Mouse (Mus musculus): ENCODE data around the gene Orc3. TPM values are rescaled to one million over a fixed set of nuclear protein-coding genes. Genes with fewer than 3 reads are reported as not detected.

Orc3 gene
- polyA plus RNA-seq, 1 experiment from 2014 or later, result 109 TPM

- DNase-seq (ENCODE audit: low spot score), result no peak
- ATAC-seq (ENCODE audit: insufficient read depth, low FRiP score, low TSS enrichment), result no peak
- H3K36me3 ChIP-seq (ENCODE audit: control insufficient read depth, insufficient read depth, low read length), result 0 out of 2 replicates have a peak, but pooled peaks cover 2% of the 10 kb centered on the region
- no peak overlapping the region for H3K4me2 ChIP-seq (ENCODE audit: low read depth)
- H3K27me3 ChIP-seq (ENCODE audit: control insufficient read depth, insufficient read depth, low read length), result no peaks in the 10 kb centered on the region
- no peak overlapping the region for H3K27ac ChIP-seq (ENCODE audit: low read depth, low read length)
- no peaks in the 10 kb centered on the region for H3K9me3 ChIP-seq (ENCODE audit: control insufficient read depth, low read length)
- H3K9ac ChIP-seq (ENCODE audit: low read length), result no peak overlapping the region
- no peaks in the 10 kb centered on the region for H3K4me1 ChIP-seq (ENCODE audit: control insufficient read depth, insufficient read depth, low read length)
- 90% methylated on average over 4 of the region's 4 CpGs for WGBS
- H3K4me3 ChIP-seq (ENCODE audit: low read depth, low read length), result no peak overlapping the region
These were observed 23.1 kb upstream of the Orc3 start for GRCm38 (mm10) chr4:34637851-34638250.

GRCm38 (mm10) chr4:34637386-34637785 is 22.6 kb upstream of the Orc3 start:
- no peak overlapping the region for H3K4me2 ChIP-seq (ENCODE audit: low read depth)
- no peaks in the 10 kb centered on the region for H3K27me3 ChIP-seq (ENCODE audit: control insufficient read depth, insufficient read depth, low read length)
- H3K9me3 ChIP-seq (ENCODE audit: control insufficient read depth, low read length), result no peaks in the 10 kb centered on the region
- no peak overlapping the region for H3K27ac ChIP-seq (ENCODE audit: low read depth, low read length)
- H3K36me3 ChIP-seq (ENCODE audit: control insufficient read depth, insufficient read depth, low read length), result 0 out of 2 replicates have a peak, but pooled peaks cover 2% of the 10 kb centered on the region
- DNase-seq (ENCODE audit: low spot score), result no peak
- no peak overlapping the region for H3K9ac ChIP-seq (ENCODE audit: low read length)
- ATAC-seq (ENCODE audit: insufficient read depth, low FRiP score, low TSS enrichment), result no peak
- 94% methylated on average over 7 of the region's 7 CpGs for WGBS
- H3K4me1 ChIP-seq (ENCODE audit: control insufficient read depth, insufficient read depth, low read length), result no peaks in the 10 kb centered on the region
- H3K4me3 ChIP-seq (ENCODE audit: low read depth, low read length), result no peak overlapping the region

GRCm38 (mm10) chr4:34636036-34636435 is 21.3 kb upstream of the Orc3 start:
- DNase-seq (ENCODE audit: low spot score) (no peak), ATAC-seq (ENCODE audit: insufficient read depth, low FRiP score, low TSS enrichment) (no peak)
- no peaks in the 10 kb centered on the region for H3K27me3 ChIP-seq (ENCODE audit: control insufficient read depth, insufficient read depth, low read length)
- H3K36me3 ChIP-seq (ENCODE audit: control insufficient read depth, insufficient read depth, low read length), result peaks cover 5% of the 10 kb centered on the region; the same call in 1 of the 2 replicates
- no peaks in the 10 kb centered on the region for H3K9me3 ChIP-seq (ENCODE audit: control insufficient read depth, low read length)
- no peak overlapping the region for H3K4me3 ChIP-seq (ENCODE audit: low read depth, low read length)
- WGBS, result 86% methylated on average over 5 of the region's 5 CpGs
- no peak overlapping the region for H3K4me2 ChIP-seq (ENCODE audit: low read depth)
- no peaks in the 10 kb centered on the region for H3K4me1 ChIP-seq (ENCODE audit: control insufficient read depth, insufficient read depth, low read length)
- H3K9ac ChIP-seq (ENCODE audit: low read length), result no peak overlapping the region
- H3K27ac ChIP-seq (ENCODE audit: low read depth, low read length), result no peak overlapping the region

GRCm38 (mm10) chr4:34634129-34634528 is 19.4 kb upstream of the Orc3 start:
- Histone ChIP-seq H3K4me2 (ENCODE audit: low read depth) (no peak overlapping the region), H3K9ac (ENCODE audit: low read length) (no peak overlapping the region), H3K9me3 (ENCODE audit: control insufficient read depth, low read length) (no peaks in the 10 kb centered on the region), H3K4me1 (ENCODE audit: control insufficient read depth, insufficient read depth, low read length) (no peaks in the 10 kb centered on the region), H3K36me3 (ENCODE audit: control insufficient read depth, insufficient read depth, low read length) (peaks cover 4% of the 10 kb centered on the region; the same call in 1 of the 2 replicates), H3K27ac (ENCODE audit: low read depth, low read length) (no peak overlapping the region), H3K4me3 (ENCODE audit: low read depth, low read length) (no peak overlapping the region), H3K27me3 (ENCODE audit: control insufficient read depth, insufficient read depth, low read length) (no peaks in the 10 kb centered on the region)
- ATAC-seq (ENCODE audit: insufficient read depth, low FRiP score, low TSS enrichment), result no peak
- 93% methylated on average over 7 of the region's 7 CpGs for WGBS
- no peak for DNase-seq (ENCODE audit: low spot score)

- H3K27me3 ChIP-seq (ENCODE audit: control insufficient read depth, insufficient read depth, low read length), result no peaks in the 10 kb centered on the region
- H3K4me3 ChIP-seq (ENCODE audit: low read depth, low read length), result no peak overlapping the region
- no peak overlapping the region for H3K27ac ChIP-seq (ENCODE audit: low read depth, low read length)
- H3K9me3 ChIP-seq (ENCODE audit: control insufficient read depth, low read length), result no peaks in the 10 kb centered on the region
- H3K36me3 ChIP-seq (ENCODE audit: control insufficient read depth, insufficient read depth, low read length), result peaks cover 6% of the 10 kb centered on the region
- DNase-seq (ENCODE audit: low spot score) (no peak), ATAC-seq (ENCODE audit: insufficient read depth, low FRiP score, low TSS enrichment) (no peak)
- H3K4me1 ChIP-seq (ENCODE audit: control insufficient read depth, insufficient read depth, low read length), result no peaks in the 10 kb centered on the region
- 94% methylated on average over 1 of the region's 1 CpGs for WGBS
- no peak overlapping the region for H3K4me2 ChIP-seq (ENCODE audit: low read depth)
- no peak overlapping the region for H3K9ac ChIP-seq (ENCODE audit: low read length)
These were observed 15.2 kb upstream of the Orc3 start for GRCm38 (mm10) chr4:34629956-34630355.

GRCm38 (mm10) chr4:34626401-34626800 is 11.7 kb upstream of the Orc3 start:
- H3K27me3 ChIP-seq (ENCODE audit: control insufficient read depth, insufficient read depth, low read length), result no peaks in the 10 kb centered on the region
- DNase-seq (ENCODE audit: low spot score), result no peak
- H3K36me3 ChIP-seq (ENCODE audit: control insufficient read depth, insufficient read depth, low read length), result peaks cover 2% of the 10 kb centered on the region
- H3K4me2 ChIP-seq (ENCODE audit: low read depth), result no peak overlapping the region
- no peaks in the 10 kb centered on the region for H3K4me1 ChIP-seq (ENCODE audit: control insufficient read depth, insufficient read depth, low read length)
- ATAC-seq (ENCODE audit: insufficient read depth, low FRiP score, low TSS enrichment), result no peak
- no peaks in the 10 kb centered on the region for H3K9me3 ChIP-seq (ENCODE audit: control insufficient read depth, low read length)
- WGBS, result 92% methylated on average over 6 of the region's 6 CpGs
- H3K9ac ChIP-seq (ENCODE audit: low read length), result no peak overlapping the region
- H3K27ac ChIP-seq (ENCODE audit: low read depth, low read length), result no peak overlapping the region
- H3K4me3 ChIP-seq (ENCODE audit: low read depth, low read length), result no peak overlapping the region

GRCm38 (mm10) chr4:34625556-34625955 is 10.8 kb upstream of the Orc3 start:
- DNase-seq (ENCODE audit: low spot score) (no peak), ATAC-seq (ENCODE audit: insufficient read depth, low FRiP score, low TSS enrichment) (no peak)
- H3K4me3 ChIP-seq (ENCODE audit: low read depth, low read length), result no peak overlapping the region
- H3K4me1 ChIP-seq (ENCODE audit: control insufficient read depth, insufficient read depth, low read length), result no peaks in the 10 kb centered on the region
- no peaks in the 10 kb centered on the region for H3K27me3 ChIP-seq (ENCODE audit: control insufficient read depth, insufficient read depth, low read length)
- H3K9ac ChIP-seq (ENCODE audit: low read length), result no peak overlapping the region
- 92% methylated on average over 4 of the region's 4 CpGs for WGBS
- H3K36me3 ChIP-seq (ENCODE audit: control insufficient read depth, insufficient read depth, low read length), result peaks cover 2% of the 10 kb centered on the region
- no peak overlapping the region for H3K27ac ChIP-seq (ENCODE audit: low read depth, low read length)
- H3K4me2 ChIP-seq (ENCODE audit: low read depth), result no peak overlapping the region
- no peaks in the 10 kb centered on the region for H3K9me3 ChIP-seq (ENCODE audit: control insufficient read depth, low read length)

- Histone ChIP-seq H3K4me3 (ENCODE audit: low read depth, low read length) (no peak overlapping the region; the same call in 1 of the 2 replicates), H3K27me3 (ENCODE audit: control insufficient read depth, insufficient read depth, low read length) (no peaks in the 10 kb centered on the region), H3K9ac (ENCODE audit: low read length) (peak overlapping the region; percentile 89), H3K4me2 (ENCODE audit: low read depth) (peak overlapping the region; percentile 71), H3K27ac (ENCODE audit: low read depth, low read length) (no peak overlapping the region), H3K36me3 (ENCODE audit: control insufficient read depth, insufficient read depth, low read length) (no peaks in the 10 kb centered on the region), H3K4me1 (ENCODE audit: control insufficient read depth, insufficient read depth, low read length) (peaks cover 15% of the 10 kb centered on the region), H3K9me3 (ENCODE audit: control insufficient read depth, low read length) (no peaks in the 10 kb centered on the region)
- WGBS, result 52% methylated on average over 8 of the region's 8 CpGs
- DNase-seq (ENCODE audit: low spot score), result no peak
- no peak for ATAC-seq (ENCODE audit: insufficient read depth, low FRiP score, low TSS enrichment)
These were observed 1.4 kb upstream of the Orc3 start for GRCm38 (mm10) chr4:34616146-34616545.

- H3K4me3 ChIP-seq (ENCODE audit: low read depth, low read length), result peak overlapping the region; percentile 79
- H3K27ac ChIP-seq (ENCODE audit: low read depth, low read length), result no peak overlapping the region
- H3K4me1 ChIP-seq (ENCODE audit: control insufficient read depth, insufficient read depth, low read length), result peaks cover 15% of the 10 kb centered on the region
- peak; percentile 24; the same call in 1 of the 2 replicates for ATAC-seq (ENCODE audit: insufficient read depth, low FRiP score, low TSS enrichment)
- H3K27me3 ChIP-seq (ENCODE audit: control insufficient read depth, insufficient read depth, low read length), result no peaks in the 10 kb centered on the region
- peak overlapping the region; percentile 71 for H3K4me2 ChIP-seq (ENCODE audit: low read depth)
- H3K36me3 ChIP-seq (ENCODE audit: control insufficient read depth, insufficient read depth, low read length), result no peaks in the 10 kb centered on the region
- no peaks in the 10 kb centered on the region for H3K9me3 ChIP-seq (ENCODE audit: control insufficient read depth, low read length)
- 3% methylated on average over 13 of the region's 13 CpGs for WGBS
- peak overlapping the region; percentile 89 for H3K9ac ChIP-seq (ENCODE audit: low read length)
- DNase-seq (ENCODE audit: low spot score), result peak; percentile 10
These were observed 559 bp upstream of the Orc3 start for GRCm38 (mm10) chr4:34615303-34615702.
